Mouse (Mus musculus) embryonic facial prominence, embryonic 10.5 days (tissue): Measurements from ENCODE around the gene Higd1a. TPM values are rescaled to one million over a fixed set of nuclear protein-coding genes. Genes with fewer than 3 reads are reported as not detected.
A peak's percentile ranks its signal among the peaks of the same experiment; 100 is the strongest.

Experiments
- DNase-seq: peaks from one replicate; pipeline ENCODE4 v3.0.0-alpha.2; 2017; ENCODE audit warnings: low spot score
- H3K27ac ChIP-seq: fragments of 300-500 bp; sonication (generic); replicated peaks from 2 replicates; pipeline ENCODE4 v1.5.1; 2016; ENCODE audit warnings: mild to moderate bottlenecking
- H3K27me3 ChIP-seq: fragments of 300-500 bp; sonication (generic); replicated peaks from 2 replicates; pipeline ENCODE4 v1.6.1; 2016; ENCODE audit warnings: low read depth, mild to moderate bottlenecking; ENCODE audit not compliant: poor library complexity, severe bottlenecking
- H3K36me3 ChIP-seq: fragments of 300-500 bp; sonication (generic); replicated peaks from 2 replicates; pipeline ENCODE4 v1.6.1; 2016; ENCODE audit warnings: mild to moderate bottlenecking, moderate library complexity
- H3K4me1 ChIP-seq: fragments of 300-500 bp; sonication (generic); 2 replicates; pipeline ENCODE4 v1.6.1; 2016
- H3K4me3 ChIP-seq: fragments of 300-500 bp; sonication (generic); 2 replicates; pipeline ENCODE4 v1.5.1; 2016; ENCODE audit warnings: mild to moderate bottlenecking, moderate library complexity
- H3K9me3 ChIP-seq: fragments of 300-500 bp; sonication (generic); 2 replicates; pipeline ENCODE4 v1.6.1; 2016; ENCODE audit warnings: mild to moderate bottlenecking
- WGBS: fragments of 180-500 bp; shearing (Covaris S2); methylation state at CpG from one replicate; pipeline ENCODE4 v1.1.7; 2016; 5-methylcytosine and 5-hydroxymethylcytosine counted together
- polyA plus RNA-seq: library from polyadenylated mRNA; unstranded; fragments of >200 nt; fragmentation: Nextera tagmentation; extraction: Ambion mirVana; gene quantifications from 2 replicates; pipeline ENCODE4 v1.2.1, GENCODE M21; 2016

The Higd1a gene
- polyA plus RNA-seq, 1 experiment from 2014 or later: 195 TPM

DNA sequence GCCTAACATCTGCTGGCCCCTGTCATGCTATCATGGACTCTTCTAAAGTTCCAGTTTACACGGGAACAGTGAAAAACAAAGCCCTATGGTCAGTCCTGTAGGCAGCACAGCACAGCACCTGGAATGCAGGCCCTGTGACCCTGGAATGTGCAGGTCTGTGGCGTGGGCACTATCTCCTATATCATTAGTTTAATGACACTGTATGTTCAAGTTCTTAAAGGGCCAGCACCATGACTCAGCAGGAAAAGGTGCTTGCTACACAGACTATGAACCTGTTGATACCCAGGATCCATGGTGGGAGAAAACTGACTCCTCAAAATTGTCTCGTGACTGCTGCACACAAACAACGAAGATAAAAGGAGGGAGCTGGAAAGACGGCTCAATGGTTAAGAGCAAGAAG, 10.3 kb downstream of the Higd1a start:
- Histone ChIP-seq H3K9me3 (0 out of 2 replicates have a peak, but pooled peaks cover 6% of the 10 kb centered on the region), H3K27ac (no peak overlapping the region), H3K36me3 (peaks cover 62% of the 10 kb centered on the region), H3K27me3 (no peaks in the 10 kb centered on the region), H3K4me3 (no peak overlapping the region), H3K4me1 (no peaks in the 10 kb centered on the region)
- no peak for DNase-seq
- 81% methylated on average over 5 of the region's 5 CpGs for WGBS

DNA sequence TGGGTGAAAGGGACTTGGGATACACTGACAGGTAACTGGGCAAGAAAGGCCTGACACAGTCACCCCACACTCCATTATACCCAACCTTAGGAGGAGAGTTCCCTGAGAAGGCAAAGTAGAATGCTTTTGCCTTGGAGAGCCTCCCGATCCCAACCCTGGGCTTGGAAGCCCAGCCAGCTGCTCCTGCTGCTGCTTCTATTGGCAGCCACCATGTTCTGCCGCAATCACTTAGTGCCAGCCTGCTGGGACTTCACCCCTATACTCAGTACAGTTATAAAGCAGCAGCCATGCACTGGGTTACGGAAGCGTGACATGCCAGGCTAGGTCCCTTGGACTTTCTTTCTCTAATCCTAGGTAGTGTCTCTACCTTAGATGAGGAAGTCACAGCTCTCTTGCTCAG, 11.0 kb downstream of the Higd1a start:
- no peaks in the 10 kb centered on the region for H3K27me3 ChIP-seq
- H3K27ac ChIP-seq: no peak overlapping the region
- DNase-seq: no peak
- no peaks in the 10 kb centered on the region for H3K4me1 ChIP-seq
- 0 out of 2 replicates have a peak, but pooled peaks cover 6% of the 10 kb centered on the region for H3K9me3 ChIP-seq
- H3K36me3 ChIP-seq: peaks cover 59% of the 10 kb centered on the region
- no peak overlapping the region for H3K4me3 ChIP-seq
- 95% methylated on average over 4 of the region's 4 CpGs for WGBS

DNA sequence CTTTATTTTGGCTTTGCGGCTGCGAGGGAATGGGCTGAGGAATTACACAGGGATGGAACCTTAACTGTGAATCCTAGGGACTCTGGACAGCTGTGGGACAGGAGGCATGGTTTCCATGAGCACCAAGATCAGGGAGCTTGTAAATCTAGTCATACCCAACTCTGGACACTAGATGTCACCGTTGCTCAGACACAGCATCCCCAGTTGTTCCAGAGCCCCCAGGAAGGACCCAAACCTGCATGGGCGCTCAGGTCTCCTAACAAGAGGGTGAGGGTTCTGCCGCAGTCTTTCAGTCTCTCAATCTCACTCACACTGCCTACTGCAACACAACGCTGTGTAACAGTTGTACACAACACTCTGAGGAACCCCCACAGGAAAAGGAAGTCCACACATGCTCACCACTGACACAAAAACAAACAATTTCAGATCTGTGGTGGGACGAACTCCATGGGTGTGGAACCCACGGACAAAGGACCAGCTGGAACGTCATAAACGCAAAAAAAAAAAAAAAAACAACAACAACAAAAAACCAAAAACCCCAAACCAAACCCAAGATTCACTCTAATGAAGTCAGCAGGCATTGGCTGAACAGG, 11.5 kb downstream of the Higd1a start:
- H3K36me3 ChIP-seq: peaks cover 54% of the 10 kb centered on the region

DNA sequence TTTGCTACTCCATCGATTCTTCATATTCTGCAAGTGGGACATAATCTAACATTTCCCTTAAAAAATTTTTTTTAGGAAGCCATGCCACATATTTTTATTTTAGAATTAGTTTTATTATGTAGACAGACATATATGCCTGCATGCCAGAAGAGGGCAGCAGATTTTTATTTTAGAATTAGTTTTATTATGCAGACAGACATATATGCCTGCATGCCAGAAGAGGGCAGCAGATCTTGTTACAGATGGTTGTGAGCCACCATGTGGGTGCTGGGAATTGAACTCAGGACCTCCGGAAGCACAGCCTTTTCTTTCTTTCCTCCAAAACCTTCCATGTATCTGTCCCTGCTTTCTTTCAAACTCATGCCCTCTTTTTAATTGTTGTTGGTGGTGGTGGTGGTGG, 15.2 kb downstream of the Higd1a start:
- H3K9me3 ChIP-seq: 0 out of 2 replicates have a peak, but pooled peaks cover 6% of the 10 kb centered on the region
- H3K27ac ChIP-seq: no peak overlapping the region
- peaks cover 19% of the 10 kb centered on the region for H3K27me3 ChIP-seq
- DNase-seq: no peak
- 90% methylated on average over 2 of the region's 2 CpGs for WGBS
- H3K4me3 ChIP-seq: no peak overlapping the region
- H3K36me3 ChIP-seq: peaks cover 17% of the 10 kb centered on the region
- peaks cover 12% of the 10 kb centered on the region for H3K4me1 ChIP-seq

More for the DNA sequence above, 11.5 kb downstream of the Higd1a start:
- Histone ChIP-seq H3K9me3 (0 out of 2 replicates have a peak, but pooled peaks cover 6% of the 10 kb centered on the region), H3K27ac (no peak overlapping the region), H3K27me3 (peaks cover 5% of the 10 kb centered on the region; the same call in 1 of the 2 replicates), H3K4me3 (no peak overlapping the region), H3K4me1 (no peaks in the 10 kb centered on the region)
- WGBS: 63% methylated on average over 10 of the region's 10 CpGs
- peak; percentile 45 for DNase-seq

DNA sequence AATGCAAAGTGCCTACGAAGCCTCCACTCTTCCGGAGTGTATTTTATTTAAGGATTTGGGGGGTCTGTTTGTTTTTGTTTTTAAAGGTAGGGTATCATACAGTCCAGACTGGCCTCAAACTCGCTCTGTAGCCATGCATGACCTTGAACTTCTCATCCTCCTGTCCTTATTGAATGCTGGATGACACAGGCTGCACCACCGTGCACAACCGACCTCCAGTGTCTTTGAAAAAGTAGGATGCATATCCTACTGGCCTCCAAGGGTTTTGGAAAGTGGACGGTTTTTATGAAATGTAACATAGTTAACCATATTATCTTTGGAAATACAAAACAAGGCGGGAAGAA, 18.6 kb downstream of the Higd1a start:
- 40% methylated on average over 7 of the region's 7 CpGs for WGBS
- Histone ChIP-seq H3K4me1 (peaks cover 12% of the 10 kb centered on the region), H3K4me3 (peak overlapping the region; percentile 62), H3K9me3 (peaks cover 14% of the 10 kb centered on the region; the same call in 1 of the 2 replicates), H3K27ac (peak overlapping the region; percentile 66; the same call in 1 of the 2 replicates), H3K27me3 (peaks cover 25% of the 10 kb centered on the region), H3K36me3 (no peaks in the 10 kb centered on the region)
- no peak for DNase-seq

DNA sequence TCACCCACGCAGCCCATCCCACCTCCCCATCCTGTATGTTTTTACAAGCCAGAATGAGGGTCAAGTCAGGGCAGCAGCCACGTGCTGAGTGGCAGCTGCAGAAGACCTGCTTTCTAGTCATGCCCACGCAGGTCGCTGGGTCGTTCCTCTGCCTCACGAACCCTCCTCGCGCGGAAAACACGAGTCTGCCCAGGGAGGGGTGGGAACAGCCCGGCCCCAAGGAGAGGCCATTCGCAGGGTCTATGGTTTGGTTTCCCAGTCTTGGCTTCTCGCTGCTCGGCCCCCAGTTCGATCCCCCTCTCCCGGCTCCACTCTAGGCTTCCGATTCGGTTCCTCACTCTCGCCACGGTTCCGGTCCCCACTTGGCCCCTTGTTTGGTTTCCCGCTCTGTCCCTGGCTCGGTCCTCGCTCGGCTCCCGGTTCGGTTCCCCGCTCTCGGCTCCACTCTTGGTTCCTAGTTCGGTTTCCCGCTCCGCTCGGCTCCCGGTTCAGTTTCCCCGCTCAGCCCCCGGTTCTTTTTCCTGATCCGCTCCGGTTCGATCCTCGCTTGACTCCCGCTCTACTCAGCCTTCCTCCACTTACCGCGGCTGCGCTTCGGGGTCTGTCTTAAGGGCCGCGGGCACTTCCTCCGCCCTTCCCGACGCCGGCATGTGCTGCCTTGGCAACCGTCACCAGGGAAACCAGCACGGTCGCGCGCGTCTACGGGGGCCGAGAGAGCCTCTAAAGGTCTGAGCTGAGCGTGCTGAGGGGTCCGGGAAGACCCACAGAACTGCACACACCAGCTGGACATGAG, 19.1 kb downstream of the Higd1a start, which contains the start of gene Ccdc13:
Gene Ccdc13, minus strand, starts transcription at position 633 of the 793 bp plus-strand sequence.
- WGBS: 3% methylated on average over 61 of the region's 61 CpGs

DNA sequence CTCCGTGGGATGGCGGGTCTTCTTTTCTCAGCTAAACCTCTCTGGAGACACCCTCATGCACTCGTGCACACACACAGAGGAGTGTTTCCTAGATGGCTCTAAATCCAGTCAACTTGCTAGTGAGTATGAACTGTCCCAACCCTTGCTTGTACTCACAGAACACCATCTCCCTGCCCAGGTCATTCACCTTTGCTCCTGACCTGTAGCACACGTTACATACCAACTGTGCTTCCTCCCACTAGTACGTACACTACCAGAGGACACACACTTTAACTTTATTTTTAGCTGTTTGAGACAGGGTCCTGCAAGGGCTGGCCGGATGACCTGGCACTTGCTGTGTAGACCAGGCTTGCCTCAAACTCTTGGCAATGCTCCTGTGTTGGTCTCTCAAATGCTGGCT, 20.2 kb downstream of the Higd1a start:
- WGBS: 88% methylated on average over 6 of the region's 6 CpGs
- no peaks in the 10 kb centered on the region for H3K36me3 ChIP-seq
- H3K27ac ChIP-seq: no peak overlapping the region
- H3K4me3 ChIP-seq: no peak overlapping the region
- no peak for DNase-seq
- peaks cover 25% of the 10 kb centered on the region for H3K27me3 ChIP-seq
- H3K4me1 ChIP-seq: peaks cover 12% of the 10 kb centered on the region
- peaks cover 9% of the 10 kb centered on the region; the same call in 1 of the 2 replicates for H3K9me3 ChIP-seq

More for the DNA sequence above, 19.1 kb downstream of the Higd1a start, which contains the start of gene Ccdc13:
- Histone ChIP-seq H3K27ac (peak within 1 kb of the TSS; percentile 66), H3K4me1 (peaks cover 12% of the 10 kb centered on the region), H3K4me3 (peak within 1 kb of the TSS; percentile 62), H3K9me3 (peaks cover 14% of the 10 kb centered on the region; the same call in 1 of the 2 replicates), H3K27me3 (peaks cover 25% of the 10 kb centered on the region), H3K36me3 (no peaks in the 10 kb centered on the region)
- peak; percentile 93 for DNase-seq

DNA sequence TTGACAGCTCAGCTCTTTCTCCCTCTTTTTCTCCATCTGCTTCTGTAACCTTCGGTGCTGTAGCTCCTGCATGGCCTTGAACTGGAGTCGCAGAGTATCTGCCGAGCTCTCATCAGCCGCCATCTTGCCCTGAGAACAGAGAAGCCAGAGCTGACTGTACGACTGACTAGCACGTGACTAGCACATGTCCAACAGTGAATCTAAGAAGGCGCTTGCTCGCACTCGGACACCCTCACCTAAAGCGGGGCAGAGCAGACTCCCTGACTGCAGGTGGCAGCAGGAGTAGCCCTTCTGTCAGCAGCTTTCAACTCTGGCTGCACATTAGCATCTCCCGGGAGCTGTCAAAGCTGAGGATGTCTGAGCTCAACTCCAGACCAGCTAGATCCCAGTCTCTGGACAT, 24.3 kb downstream of the Higd1a start:
- 83% methylated on average over 11 of the region's 11 CpGs for WGBS
- Histone ChIP-seq H3K4me3 (no peak overlapping the region), H3K27me3 (peaks cover 9% of the 10 kb centered on the region), H3K9me3 (peaks cover 7% of the 10 kb centered on the region; the same call in 1 of the 2 replicates), H3K36me3 (no peaks in the 10 kb centered on the region), H3K4me1 (peaks cover 3% of the 10 kb centered on the region), H3K27ac (no peak overlapping the region)
- DNase-seq: no peak

DNA sequence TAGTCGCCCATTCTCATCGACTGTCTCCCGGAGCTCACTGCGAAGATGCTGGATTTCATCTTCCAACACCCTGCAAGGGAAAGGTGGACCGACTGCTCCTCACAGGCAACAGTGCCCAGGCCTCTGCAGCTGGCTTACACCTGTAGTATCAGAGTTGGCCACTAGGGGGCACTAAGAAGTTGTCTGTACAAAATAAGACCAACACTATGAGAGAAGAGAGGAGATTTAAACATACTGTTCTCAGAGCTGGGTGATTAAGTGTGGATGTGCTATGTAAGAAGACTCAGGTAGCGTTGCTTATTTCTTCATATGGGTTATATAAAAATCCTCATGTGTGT, 27.2 kb downstream of the Higd1a start:
- WGBS: 26% methylated on average over 6 of the region's 6 CpGs
- DNase-seq: peak; percentile 77
- Histone ChIP-seq H3K9me3 (peaks cover 5% of the 10 kb centered on the region; the same call in 1 of the 2 replicates), H3K4me1 (peaks cover 4% of the 10 kb centered on the region; the same call in 1 of the 2 replicates), H3K36me3 (no peaks in the 10 kb centered on the region), H3K4me3 (no peak overlapping the region), H3K27ac (no peak overlapping the region), H3K27me3 (no peaks in the 10 kb centered on the region)

DNA sequence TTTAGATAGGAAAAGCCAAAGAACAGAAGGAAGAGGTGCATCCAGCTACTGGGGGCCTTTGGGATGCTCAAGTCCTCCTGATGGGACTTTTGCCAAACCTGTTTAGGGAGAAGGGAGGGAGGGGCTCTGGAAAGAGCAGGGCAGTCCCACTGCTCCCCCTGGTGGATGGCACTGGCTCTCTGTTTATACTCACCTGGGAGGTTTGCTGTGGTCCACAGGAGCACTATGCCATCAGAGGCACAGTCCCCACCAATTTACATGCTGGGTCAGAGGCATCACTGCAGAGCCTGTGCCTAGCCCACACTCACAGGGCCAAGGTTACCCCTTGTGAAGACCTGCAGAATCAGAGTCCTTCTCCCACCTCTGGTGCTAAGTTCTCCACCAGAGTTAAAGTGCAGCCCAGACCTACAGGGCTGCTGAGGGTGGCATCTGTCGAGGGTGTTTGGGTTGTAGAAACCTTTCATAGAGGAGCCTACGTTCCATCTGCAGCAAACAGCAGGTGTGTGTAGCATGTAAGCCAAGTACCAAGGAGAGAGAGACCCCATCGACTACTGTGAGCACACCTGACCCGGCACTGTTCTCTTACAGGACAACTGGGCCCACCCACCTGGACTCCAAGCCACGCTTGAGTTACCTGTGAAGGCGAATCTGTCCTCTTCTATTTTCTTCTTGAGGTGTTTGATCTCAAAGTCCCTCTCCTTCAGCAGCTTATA, 27.8 kb downstream of the Higd1a start:
- Histone ChIP-seq H3K27me3 (no peaks in the 10 kb centered on the region), H3K9me3 (no peaks in the 10 kb centered on the region; the same call in 1 of the 2 replicates), H3K36me3 (no peaks in the 10 kb centered on the region), H3K4me3 (no peak overlapping the region), H3K27ac (no peak overlapping the region), H3K4me1 (peaks cover 4% of the 10 kb centered on the region; the same call in 1 of the 2 replicates)
- whole genome bisulfite sequencing: 76% methylated on average over 6 of the region's 6 CpGs
- peak; percentile 61 for DNase-seq

DNA sequence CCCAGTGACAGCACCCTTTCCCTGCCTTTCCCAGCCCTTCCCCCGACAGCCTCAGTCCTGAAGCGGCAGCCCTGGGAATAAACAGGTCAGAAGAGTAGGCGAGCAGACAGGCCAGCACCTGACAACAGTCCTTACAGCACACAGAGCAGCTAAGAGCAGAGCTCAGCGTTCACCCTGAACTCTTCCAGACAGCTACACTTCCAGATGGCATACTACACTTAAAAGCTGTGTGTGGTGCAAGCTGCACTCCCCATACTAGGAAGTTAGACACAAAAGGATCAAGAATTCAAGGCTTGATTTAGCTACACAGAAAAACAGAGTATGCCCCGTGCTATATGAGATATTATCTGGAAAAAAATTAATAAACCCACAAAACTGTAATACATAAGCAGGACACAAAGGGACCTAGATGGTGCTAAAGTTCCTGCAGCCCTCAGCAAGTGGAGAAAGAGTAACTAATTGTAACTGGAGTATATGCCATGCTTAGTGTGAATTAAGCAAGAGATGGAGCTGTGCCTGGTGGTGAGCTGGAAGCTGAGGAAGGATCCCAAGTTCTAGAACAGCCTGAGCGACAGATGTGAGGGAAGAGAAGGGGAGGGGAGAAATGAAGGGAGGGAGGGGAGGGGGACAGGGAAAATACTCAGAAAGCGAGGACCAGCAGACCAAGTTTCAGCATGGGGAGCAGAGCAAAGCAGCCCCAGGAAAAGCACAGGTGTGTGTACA, 28.7 kb downstream of the Higd1a start:
- no peaks in the 10 kb centered on the region for H3K36me3 ChIP-seq
- H3K27me3 ChIP-seq: no peaks in the 10 kb centered on the region
- H3K4me1 ChIP-seq: peaks cover 4% of the 10 kb centered on the region; the same call in 1 of the 2 replicates
- DNase-seq: no peak
- H3K27ac ChIP-seq: no peak overlapping the region
- H3K4me3 ChIP-seq: no peak overlapping the region
- 72% methylated on average over 7 of the region's 7 CpGs for WGBS
- H3K9me3 ChIP-seq: no peaks in the 10 kb centered on the region

DNA sequence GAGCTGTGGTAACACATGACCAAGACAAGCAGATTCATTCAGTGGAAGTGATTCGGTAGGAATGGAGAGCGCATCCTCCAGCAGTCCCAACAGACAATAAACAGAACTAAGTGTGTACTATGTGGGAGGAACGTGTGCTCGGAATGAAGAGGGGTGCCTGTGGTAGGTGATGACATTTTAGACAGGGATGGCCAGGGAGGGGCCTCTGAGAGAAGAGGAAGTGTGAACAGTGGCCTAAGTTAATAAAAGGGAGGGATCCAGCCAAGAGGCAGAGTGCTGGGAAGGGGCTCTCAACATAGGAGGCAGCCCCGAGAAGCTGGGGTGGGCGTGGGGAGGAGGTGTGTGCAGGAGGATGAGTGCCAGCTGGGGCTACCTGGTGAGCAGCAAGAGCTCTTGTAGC, 29.8 kb downstream of the Higd1a start:
- no peaks in the 10 kb centered on the region for H3K9me3 ChIP-seq
- H3K27ac ChIP-seq: no peak overlapping the region
- no peaks in the 10 kb centered on the region for H3K27me3 ChIP-seq
- WGBS: 80% methylated on average over 6 of the region's 6 CpGs
- H3K4me3 ChIP-seq: no peak overlapping the region
- DNase-seq: no peak
- H3K4me1 ChIP-seq: peaks cover 4% of the 10 kb centered on the region; the same call in 1 of the 2 replicates
- H3K36me3 ChIP-seq: no peaks in the 10 kb centered on the region
